Mouse (Mus musculus) olfactory bulb, adult 2 months (tissue): ENCODE measurements around the gene Smim7.

Experiments
- CTCF ChIP-seq: fragments of 200-500 bp; IDR thresholded peaks from 2 replicates; pipeline ENCODE4 v1.5.1; 2012; ENCODE audit warnings: low read depth, mild to moderate bottlenecking, low read length, moderate library complexity; ENCODE audit not compliant: insufficient read depth
- POLR2A ChIP-seq: fragments of 200-500 bp; IDR thresholded peaks from 2 replicates; pipeline ENCODE4 v1.6.1; 2012; ENCODE audit warnings: mild to moderate bottlenecking, low read depth, low read length, moderate library complexity; ENCODE audit not compliant: insufficient read depth

DNA sequence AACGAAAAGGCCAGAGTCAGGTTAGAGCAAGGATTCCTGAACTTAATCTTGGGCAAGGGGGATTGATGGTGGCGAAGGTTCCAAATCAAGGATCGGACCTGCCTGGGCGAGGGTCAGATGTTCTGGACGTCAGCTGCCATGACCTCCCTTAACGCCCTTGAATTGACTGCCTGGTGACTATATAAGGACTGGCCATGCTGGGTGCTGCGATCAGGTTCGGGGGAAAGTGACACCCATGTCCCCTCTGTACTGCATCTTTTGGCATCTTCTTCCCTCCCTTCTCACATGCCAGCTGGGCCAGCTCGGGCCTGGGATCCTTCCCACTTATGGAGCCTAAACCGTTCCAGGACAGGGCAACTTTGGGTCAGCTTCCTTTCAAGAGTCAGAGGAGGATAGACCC lies 1.6 kb upstream of the Smim7 start:
- TF ChIP-seq POLR2A (no peak), CTCF (no peak)
